Mouse (Mus musculus) embryonic fibroblast, embryonic 13.5 days (primary cell): ENCODE measurements around the gene Abhd17c.

Experiments used
- CTCF ChIP-seq: IDR thresholded peaks from 2 replicates; pipeline ENCODE4 v1.5.1; 2011; ENCODE audit warnings: mild to moderate bottlenecking, control low read depth, low read length, moderate library complexity, borderline replicate concordance; ENCODE audit not compliant: insufficient read depth
- POLR2A ChIP-seq: IDR thresholded peaks from 2 replicates; pipeline ENCODE4 v1.6.1; 2011; ENCODE audit warnings: low read depth, mild to moderate bottlenecking, control low read depth, low read length, moderate library complexity

DNA sequence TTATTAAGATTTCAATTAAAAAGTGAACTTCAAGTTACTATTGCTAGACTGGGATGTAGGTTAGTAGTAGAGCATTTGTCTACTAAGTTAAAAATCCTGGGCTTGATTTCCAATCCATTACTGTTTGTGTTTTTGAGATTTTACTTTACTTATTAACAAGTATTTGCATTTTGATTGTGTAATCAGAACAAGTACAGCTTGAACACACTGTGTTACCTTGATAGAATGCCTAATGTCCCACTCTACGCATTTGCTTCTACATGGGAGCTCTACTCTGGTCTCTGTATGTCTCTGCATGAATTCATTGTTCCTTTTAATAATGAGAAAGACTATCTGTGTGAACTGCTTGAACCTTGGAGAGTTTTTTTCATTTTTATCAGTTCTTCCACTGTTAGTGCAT lies 44.8 kb downstream of the Abhd17c start:
- TF ChIP-seq POLR2A: no peak
- TF ChIP-seq CTCF: no peak
